Mouse (Mus musculus): ENCODE data around the gene Plcb3.
A peak's percentile ranks its signal among the peaks of the same experiment; 100 is the strongest.

The Plcb3 gene

GRCm38 (mm10) chr19:6940396-6941351, 35.6 kb downstream of the Plcb3 start:
- DNase-seq (ENCODE audit: low read depth, low spot score): no peak

GRCm38 (mm10) chr19:6939106-6940002, 36.9 kb downstream of the Plcb3 start:
- no peak for DNase-seq (ENCODE audit: low read depth, low spot score)

- DNase-seq (ENCODE audit: low read depth, low spot score): no peak
These were observed 38.5 kb downstream of the Plcb3 start for GRCm38 (mm10) chr19:6937541-6938465.

- no peak for DNase-seq (ENCODE audit: low read depth, low spot score)
These were observed 40.0 kb downstream of the Plcb3 start for GRCm38 (mm10) chr19:6936299-6936698.

GRCm38 (mm10) chr19:6934195-6934977, 41.9 kb downstream of the Plcb3 start, which contains the start of gene Kcnk4:
Gene Kcnk4, minus strand, starts transcription at chr19:6934515.
- no peak for DNase-seq (ENCODE audit: low read depth, low spot score)

- no peak for DNase-seq (ENCODE audit: low read depth, low spot score)
These were observed 42.7 kb downstream of the Plcb3 start for GRCm38 (mm10) chr19:6933436-6934194.

- no peak for DNase-seq (ENCODE audit: low read depth, low spot score)
These were observed 43.2 kb downstream of the Plcb3 start for GRCm38 (mm10) chr19:6933102-6933435.

- no peak for DNase-seq (ENCODE audit: low read depth, low spot score)
These were observed 44.3 kb downstream of the Plcb3 start for GRCm38 (mm10) chr19:6932018-6932417.

GRCm38 (mm10) chr19:6931002-6931401, 45.3 kb downstream of the Plcb3 start:
- no peak for DNase-seq (ENCODE audit: low read depth, low spot score)

GRCm38 (mm10) chr19:6928080-6928479, 48.2 kb downstream of the Plcb3 start:
- DNase-seq (ENCODE audit: low read depth, low spot score): no peak

GRCm38 (mm10) chr19:6926559-6927255, 49.6 kb downstream of the Plcb3 start:
- DNase-seq (ENCODE audit: low read depth, low spot score): peak; percentile 51

- DNase-seq (ENCODE audit: low read depth, low spot score): no peak
These were observed 50.5 kb downstream of the Plcb3 start for GRCm38 (mm10) chr19:6925611-6926329.

GRCm38 (mm10) chr19:6925307-6925573, 51.0 kb downstream of the Plcb3 start, which contains the start of gene Catsperz:
Gene Catsperz, minus strand, starts transcription at chr19:6925380.
- DNase-seq (ENCODE audit: low read depth, low spot score): no peak

GRCm38 (mm10) chr19:6924461-6925306, 51.6 kb downstream of the Plcb3 start:
- peak; percentile 68 for DNase-seq (ENCODE audit: low read depth, low spot score)

- DNase-seq (ENCODE audit: low read depth, low spot score): no peak
These were observed 53.2 kb downstream of the Plcb3 start for GRCm38 (mm10) chr19:6922901-6923735.

- DNase-seq (ENCODE audit: low read depth, low spot score): peak; percentile 99
These were observed 54.4 kb downstream of the Plcb3 start, which contains the start of gene Esrra for GRCm38 (mm10) chr19:6921647-6922567. Gene Esrra, minus strand, starts transcription at chr19:6921813.

Measured in forelimb bud, embryonic 11.5 days (tissue).